Mouse (Mus musculus): ENCODE data around the gene Plxdc1.

The Plxdc1 gene

DNA sequence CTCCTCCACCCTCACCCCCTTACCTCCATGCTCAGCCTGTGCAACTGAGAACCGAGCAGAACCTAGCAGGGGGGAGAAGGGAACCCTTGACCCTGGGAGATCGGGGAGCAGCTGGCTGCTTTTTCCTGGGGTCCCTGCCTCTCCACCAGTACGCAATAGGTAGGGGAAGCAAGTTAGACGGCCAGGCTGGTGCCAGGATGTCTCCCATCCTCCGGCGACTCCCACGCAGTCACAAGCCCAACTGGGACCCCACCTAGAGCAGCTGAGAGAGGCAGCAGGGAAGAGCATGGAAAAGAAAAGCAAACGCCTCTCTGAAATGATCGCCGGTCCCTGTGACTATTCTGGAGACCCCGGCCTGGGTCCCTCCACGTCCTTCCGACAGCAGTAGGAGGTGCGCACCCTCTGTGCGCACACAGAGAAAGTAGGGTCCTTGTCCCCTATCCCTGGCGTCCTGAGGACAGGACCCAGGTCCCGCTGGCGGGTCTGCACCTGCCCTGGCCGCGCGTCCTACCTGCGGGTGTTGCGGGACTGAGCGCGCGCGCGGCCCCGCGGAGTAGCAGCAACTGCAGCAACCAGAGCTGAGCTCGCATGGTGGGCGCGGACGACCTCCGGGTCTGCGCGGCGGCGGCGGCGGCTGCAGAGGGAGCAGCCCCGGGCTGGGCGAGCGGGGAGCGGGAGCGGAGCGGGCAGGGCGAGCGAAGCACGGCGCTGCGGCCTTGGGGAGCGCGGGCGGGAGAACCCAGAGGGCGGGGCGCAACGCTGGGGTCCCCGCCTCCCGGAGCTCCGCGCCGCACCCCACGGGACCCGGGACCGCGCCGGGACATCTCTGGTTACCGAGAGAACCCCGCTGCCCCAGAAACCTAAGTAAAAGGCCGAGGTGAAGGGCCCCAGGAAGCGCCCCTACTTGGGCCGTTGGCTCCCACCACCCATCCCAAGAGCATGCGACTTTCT, at the start of gene Plxdc1:
Plxdc1 (minus strand) TSS at position 718 of the 951 bp plus-strand sequence.
- no peak for DNase-seq (ENCODE audit: low spot score)

DNA sequence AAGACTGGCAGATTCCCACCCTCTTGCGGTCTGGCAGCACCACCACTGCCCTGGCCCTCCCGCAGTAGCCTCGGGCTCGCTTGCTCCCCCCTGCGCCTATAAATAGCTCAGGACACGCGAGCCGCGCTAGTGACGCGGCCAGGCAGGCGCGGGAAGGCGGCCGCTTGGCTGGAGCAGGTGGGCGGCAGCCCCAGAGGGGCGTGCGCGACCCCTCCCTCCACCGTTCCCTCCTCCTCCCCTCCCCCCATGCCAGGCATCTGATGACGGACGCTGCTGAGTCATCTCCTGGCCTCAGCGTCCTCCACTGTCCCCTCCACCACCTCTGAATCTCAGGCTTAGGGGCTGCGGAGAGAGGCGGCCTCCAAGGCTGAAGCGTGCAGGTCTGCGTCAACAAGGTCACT, 49.7 kb upstream of the Plxdc1 start:
- DNase-seq (ENCODE audit: low spot score) = peak; percentile 65

DNA sequence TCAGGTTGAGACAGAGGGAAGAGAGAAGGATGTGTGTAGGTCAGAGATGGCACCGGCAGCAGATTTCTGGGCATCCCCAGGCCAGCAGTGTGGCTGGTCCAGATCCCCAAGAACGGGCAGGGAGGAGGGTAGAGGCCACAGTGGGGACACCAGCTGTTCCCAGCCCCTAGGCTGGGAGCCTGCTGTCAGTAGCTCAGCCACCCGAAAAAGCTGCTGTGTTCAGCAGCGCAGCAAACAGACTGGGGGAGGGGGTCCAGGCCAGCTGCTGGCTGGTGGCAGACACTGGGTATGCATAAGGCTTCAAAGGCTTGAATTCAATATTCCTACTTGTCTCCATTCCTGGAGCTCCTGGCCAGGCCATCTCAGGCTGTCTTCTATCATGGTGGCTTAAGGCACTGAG, 48.6 kb upstream of the Plxdc1 start:
- no peak for DNase-seq (ENCODE audit: low spot score)

DNA sequence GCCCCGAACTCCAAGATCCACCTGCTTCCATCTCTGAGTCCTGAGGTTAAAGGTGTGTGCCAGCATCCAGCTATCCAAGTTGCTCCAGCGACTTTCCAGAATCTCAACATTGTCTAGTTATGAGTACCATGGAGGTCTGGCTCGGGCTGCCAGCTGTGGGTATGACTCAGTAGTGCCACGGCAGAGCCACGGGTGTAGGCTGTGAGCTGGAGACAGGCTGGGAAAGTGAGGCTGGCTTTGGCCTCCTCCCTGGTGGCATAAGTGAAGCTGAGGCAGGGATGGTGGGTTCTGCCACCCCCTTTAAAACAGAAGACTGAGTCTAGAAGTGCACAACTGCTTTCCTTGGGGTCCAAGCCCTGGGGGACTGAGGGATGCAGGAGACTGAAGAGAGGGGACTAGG, 47.8 kb upstream of the Plxdc1 start:
- DNase-seq (ENCODE audit: low spot score) = no peak

DNA sequence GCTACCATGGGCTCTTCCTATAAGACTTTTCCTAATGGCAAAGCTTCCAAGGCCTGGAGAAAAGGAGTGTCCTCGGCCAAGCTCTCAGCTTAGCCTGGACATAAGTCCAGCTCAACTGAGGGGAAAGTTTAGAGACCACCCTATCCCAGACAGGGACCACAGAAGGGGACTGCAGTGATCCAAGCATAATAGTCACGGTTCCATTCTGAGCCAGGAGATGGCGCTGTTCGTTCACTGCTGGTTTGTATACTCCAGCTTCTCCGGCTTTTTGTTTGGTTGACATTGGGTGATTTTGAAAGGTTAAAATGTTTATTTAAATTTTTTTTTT, 45.2 kb upstream of the Plxdc1 start:
- DNase-seq (ENCODE audit: low spot score) = peak; percentile 95

DNA sequence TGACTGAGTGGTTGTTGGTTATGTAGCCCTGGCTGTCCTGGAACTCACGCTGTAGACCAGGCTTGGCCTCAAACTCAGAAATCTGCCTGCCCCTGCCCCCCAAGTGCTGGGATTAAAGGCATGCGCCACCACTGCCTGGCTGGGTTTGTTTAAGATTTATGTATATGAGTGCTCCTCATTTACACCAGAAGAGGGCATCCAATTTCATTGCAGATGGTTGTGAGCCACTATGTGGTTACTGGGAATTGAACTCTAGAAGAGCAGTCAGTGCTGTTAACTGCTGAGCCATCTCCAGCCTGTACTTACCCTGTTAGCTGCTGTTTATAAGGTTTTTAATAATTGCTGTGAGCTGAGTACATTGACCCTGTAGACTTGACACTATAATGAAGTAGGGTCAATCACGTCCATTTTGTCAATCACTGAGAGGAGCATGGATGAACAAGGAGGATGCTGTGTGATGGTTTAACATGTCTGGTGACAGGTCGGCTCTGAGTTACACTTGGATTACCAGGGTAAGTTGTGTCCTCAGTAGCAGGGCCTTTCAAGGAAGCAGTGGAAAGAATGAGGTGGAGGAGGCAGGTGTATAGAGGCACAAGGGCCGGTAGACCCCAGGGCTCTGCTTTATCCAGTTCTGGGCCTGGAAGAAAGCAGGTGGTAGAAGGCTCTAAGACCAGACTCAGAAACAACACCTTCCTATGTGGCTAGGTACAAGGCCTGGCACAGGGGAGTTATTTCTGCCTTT, 44.6 kb upstream of the Plxdc1 start:
- DNase-seq (ENCODE audit: low spot score) = peak; percentile 27

DNA sequence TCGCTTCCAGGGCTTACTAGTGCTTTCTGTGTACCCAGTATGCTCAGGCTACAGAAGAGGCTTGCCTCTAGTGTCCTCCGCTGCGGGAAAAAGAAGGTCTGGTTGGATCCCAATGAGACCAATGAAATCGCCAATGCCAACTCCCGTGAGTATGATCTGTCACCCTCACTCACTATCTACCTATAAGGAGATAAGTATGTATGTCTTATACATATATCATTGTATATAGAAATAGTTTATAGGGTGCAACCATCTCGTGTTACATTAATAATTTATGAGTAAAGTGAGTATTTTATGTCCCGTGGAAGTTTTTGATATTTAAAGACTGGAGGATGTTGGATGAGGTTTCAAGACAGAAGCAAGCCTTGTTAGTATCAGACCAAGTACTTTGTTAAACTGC, 41.5 kb upstream of the Plxdc1 start:
- no peak for DNase-seq (ENCODE audit: low spot score)

DNA sequence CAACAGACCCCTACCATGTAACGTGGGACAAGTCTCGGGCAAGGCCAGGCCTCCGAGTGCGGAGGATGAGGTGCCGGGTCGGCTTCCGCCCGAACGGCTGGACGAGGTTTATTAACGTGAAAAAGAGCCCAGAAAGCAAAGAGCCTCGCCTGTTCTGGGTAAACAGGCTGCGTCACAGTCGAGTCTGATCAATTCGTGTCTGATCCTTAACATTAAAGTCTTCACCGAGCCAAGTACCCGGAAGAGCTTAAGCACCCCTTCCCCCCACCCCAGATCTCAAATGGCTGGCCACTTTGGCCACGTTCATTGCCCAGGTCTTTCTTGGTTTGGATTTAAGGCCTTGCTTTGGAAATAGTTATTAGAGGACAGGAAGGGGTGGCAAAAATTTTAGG, 41.0 kb upstream of the Plxdc1 start:
- DNase-seq (ENCODE audit: low spot score) = no peak

DNA sequence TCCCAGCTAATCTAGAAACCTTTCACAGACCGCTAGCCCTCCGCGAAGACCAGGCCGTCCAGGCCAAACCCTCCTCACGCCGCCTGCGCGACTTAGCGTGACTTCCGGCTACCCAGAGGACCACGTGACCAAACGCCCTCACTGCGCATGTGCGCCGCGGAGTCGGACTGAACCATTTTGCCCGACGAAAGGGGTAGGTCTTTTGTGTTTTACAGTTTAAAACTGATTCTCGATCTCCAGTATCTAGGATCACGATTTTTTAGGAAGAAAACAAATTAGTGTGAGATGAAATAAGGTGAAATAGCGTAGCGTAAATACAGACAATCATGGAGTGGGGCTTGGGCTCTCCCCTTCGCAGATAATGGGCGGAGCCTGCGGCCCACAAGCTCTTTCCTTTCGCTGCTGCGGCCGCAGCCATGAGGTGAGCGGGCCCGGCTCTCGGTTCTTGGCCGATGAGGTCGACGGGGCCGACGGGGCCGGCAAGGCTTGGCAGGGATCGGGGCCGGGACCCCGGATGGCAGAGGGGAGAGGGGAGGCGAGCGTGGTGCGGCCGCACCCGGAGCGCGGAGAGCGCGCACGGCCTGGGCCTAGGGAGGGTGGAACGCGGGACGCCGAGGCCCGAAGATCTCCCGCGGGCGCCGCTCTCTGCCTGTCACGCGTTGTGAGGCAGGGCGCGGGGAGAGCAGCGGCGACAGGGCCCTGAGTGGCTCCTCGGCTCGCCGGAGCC, 40.5 kb upstream of the Plxdc1 start, which contains the start of gene Rpl19:
Rpl19 (plus strand) TSS at position 141 of the 727 bp plus-strand sequence.
- DNase-seq (ENCODE audit: low spot score) = peak; percentile 98

DNA sequence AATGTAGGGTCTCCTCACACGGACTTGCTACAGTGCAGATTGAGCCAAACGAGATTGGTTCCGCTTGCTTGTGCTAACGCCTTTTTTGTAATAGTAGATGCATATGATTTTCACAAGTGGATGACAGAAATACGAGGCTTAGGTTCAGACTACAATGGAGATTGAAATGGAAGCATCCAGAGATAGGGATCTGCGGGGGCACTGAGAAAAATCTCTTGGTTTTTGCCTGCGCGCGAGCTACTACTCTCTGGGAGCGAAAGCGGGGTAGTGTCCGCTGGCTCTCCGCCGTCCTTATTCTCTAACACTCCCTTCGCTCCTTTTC, 40.0 kb upstream of the Plxdc1 start:
- DNase-seq (ENCODE audit: low spot score) = no peak

DNA sequence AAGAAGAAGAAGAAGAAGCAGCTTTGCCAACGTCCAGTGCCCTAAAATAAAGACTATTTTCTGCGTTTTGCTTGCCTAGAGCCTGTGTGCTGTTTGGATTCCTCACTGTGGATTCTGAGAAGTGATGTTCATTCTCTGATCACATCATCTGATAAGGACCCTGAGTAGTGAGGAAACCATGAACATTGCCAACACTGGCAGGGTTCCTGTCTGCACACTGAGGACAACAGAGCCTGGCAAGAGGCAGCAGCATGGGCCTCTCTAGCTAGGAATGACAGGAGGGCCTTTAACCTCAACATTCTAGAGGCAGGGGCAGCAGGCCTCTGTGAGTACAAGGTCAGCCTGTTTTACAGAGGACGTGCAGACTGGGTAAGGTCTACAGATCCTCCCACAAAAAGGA, 38.3 kb upstream of the Plxdc1 start:
- DNase-seq (ENCODE audit: low spot score) = no peak

DNA sequence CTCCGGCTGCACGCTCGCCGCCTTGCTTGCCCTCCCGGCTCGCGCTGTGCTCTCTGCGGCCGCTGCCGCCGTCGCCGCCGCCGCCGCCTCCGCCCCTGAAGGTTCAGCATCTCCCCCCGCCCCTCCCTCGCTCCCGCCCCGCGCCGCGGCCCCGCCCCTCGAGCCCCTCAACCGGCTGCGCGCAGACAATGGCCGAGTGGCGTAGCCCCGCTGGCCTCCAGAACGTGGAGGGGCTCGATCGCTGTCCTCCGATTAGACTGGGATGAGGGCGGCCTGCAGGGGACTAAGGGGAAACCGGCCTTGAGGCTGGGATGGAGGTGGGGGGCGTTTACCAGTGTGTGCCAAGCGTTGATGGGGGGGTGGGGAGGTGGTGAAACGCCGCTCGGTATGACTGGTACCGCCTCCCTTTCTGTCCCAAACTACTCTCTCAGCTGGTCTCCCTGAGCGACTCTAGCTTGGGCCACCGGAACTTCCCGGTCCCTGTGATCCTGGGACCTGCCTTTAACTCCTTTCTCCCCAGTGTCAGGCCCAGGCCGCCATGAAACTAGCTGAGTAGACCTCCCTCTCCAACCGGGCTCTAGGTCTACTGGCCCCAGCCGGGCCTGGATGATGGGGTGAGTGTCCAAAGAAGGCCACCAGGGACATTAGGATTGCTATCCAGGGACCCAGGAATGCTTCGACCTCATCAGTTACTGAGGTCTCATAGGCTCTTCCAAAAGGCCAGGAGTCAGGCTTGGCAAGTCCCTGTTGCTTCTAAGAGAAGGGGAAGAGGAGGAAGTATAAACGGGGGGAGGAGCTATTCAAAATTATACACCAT, 36.5 kb upstream of the Plxdc1 start, which contains the start of gene Cacnb1:
Cacnb1 (minus strand) TSS at position 480 of the 817 bp plus-strand sequence.
- DNase-seq (ENCODE audit: low spot score) = peak; percentile 78

DNA sequence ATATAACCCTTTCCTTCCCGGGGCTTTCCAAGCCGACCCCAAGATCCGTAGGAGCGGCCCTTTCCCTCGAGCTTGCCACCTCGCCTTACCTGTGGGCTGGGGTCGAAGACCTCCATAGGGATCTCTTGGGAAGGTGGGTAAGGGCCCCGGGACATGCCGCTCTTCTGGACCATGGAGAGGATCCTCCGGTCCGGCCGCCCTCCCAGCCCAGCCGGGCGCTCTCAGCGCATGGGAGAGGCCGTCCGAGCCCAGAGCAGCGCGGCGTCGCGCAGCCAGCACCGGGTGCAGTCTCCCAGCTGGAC, 36.0 kb upstream of the Plxdc1 start:
- DNase-seq (ENCODE audit: low spot score) = no peak

DNA sequence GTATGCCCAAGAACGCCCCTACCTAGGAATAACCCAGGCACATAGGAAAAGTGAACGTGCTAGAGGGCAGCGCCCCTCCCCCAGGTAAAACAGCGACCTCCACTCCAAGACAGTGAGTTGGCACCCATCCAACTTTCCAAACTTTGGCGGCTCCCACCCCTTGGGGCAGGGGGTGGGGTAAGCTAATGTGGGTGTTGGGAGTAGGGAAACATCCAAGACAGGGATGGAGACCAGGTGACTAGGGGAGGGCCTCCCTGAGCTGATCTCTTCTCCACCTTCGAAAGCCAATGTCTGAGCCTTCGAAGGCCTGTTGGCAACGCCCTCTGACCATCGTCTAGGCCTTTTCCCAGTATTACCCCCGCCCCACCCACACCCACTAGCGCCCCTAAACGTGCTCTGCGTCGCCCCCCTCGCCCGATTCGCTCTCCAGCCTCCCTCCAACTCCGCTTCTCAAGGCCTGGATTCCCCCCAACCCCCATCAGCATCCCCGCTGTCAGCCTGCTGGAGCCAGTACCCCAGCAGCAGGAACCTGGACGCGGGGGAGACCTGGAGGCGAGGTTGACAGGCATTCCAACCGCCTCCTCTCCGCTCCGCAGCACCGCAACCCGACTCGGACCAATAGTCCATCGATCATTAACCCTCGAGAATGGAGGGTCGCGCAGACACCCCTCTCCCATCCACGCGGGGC, 35.5 kb upstream of the Plxdc1 start:
- peak; percentile 45 for DNase-seq (ENCODE audit: low spot score)

DNA sequence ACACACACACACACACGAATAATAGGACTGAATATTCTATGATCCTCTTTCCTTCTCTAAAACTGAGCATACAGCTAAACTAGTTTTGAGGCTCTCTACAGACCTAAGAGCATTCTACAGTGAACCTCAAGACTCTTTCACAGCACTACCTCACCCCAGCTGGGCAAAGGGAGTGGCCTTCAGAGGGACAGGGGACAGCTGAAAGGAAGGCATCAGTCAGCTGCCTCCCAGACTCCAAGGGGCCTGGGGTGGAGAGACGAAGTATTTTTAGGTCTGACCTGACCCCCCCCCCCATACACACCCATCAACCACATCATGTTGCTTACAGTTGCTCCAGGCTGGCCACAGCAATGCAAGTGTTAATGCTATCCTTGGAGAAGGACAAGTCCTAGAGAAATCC, 34.9 kb upstream of the Plxdc1 start:
- no peak for DNase-seq (ENCODE audit: low spot score)

DNA sequence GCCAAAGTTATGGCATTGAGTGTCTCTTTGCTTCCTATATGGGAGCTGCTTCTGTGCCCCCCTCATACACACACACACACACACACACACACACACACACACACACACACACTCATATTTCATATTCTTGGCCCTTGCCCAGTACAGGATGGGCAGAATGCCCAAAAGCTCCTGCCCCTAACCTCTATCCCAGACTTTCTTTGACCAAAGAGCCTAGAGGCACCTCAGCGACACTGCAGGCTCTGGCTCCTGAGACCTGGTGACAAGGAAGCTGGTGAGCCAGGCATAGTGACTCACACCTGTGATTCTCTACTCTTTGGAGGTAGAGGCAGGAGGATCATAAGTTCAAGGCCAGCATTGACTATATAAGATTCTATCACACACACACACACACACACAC, 34.5 kb upstream of the Plxdc1 start:
- DNase-seq (ENCODE audit: low spot score) = no peak

DNA sequence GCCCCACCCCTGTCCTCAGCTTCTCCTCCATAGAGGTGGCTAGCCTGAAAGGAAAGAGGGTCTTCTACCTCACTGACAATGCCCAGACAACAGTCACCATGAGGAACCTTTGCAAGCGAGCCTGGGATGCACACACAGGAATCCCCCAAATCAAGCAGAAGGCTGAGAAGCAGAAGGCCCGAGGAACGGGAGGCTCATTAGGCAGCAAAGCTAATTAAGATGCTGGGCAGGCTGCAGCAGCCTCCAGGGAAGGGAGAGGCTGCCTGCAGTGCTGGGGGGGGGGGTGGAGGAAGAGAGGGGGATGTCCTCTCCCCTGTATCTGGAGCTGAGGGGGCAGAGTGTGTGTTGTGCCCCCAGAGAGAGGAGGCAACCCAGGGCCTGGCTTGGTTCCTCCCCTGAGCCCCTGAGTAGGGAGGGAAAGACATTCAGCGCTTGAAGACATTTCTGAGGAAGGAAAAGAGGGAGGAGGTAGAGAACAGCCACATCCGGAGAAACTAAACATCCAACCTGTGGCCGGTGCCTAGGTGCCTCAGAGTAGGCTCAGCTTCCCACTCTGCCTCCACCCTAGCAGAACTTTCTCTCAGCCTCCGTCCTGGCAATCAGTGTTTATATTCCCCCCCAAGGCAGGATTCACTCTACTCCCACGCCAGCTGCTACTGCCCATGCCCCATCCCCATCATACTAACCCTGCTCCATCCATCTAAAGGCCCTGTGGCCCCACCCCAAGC, 33.8 kb upstream of the Plxdc1 start:
- no peak for DNase-seq (ENCODE audit: low spot score)

DNA sequence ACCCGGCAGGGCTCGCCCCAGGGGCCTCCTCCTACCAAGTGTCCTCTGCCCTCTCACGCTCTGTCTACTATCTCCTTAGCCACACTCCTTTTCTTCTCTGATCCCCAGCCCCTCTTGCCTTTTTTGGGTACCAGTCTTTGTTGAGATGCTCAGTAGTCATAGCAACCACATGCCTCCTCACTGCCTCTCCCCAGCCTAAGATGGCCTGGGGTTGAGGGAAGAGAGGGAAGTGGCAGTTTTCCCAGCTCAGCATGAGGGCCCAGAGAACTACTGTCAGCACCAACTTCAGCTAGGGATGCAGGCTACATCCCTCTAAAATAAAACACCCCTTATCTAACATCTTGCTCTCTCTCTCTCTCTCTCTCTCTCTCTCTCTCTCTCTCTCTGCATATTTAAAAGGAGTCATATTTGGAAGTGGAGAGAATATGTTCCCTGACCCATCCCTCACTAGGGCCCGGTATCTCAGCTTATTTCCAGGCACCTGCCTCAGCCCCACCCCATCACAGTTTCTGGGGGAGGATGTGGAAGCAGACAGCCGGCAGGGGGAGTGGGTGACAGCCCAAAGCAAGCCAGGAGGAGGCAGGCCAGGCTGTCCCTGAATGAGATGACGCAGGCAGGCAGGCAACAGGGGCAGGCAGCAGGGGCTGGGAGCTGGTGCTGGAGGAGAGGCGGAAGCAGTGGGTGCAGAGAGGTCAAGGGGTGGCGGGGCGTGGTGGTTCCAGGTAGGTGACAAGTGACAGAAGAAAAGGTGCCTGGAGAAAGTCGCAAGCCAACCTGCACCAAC, 32.8 kb upstream of the Plxdc1 start:
- peak; percentile 57 for DNase-seq (ENCODE audit: low spot score)

DNA sequence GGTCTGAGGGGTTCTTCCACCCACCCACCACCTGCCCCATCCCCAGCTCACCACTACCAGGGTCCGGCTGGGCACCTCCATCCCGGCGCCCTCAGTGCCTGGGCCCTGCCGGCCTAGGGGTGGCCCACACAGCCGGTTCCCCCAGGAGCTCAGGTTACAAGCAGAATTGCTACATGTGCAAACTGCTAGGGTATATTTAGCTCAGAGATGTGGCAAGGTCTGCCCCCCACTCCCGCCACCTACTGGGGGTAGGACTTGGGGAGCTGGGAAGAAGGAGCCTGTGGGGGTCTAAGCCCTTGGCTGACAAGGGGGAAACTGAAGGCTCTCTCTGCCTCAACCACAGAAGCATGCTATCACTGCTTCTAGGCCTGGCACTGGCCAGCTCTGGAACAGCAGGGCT, 32.0 kb upstream of the Plxdc1 start:
- no peak for DNase-seq (ENCODE audit: low spot score)

DNA sequence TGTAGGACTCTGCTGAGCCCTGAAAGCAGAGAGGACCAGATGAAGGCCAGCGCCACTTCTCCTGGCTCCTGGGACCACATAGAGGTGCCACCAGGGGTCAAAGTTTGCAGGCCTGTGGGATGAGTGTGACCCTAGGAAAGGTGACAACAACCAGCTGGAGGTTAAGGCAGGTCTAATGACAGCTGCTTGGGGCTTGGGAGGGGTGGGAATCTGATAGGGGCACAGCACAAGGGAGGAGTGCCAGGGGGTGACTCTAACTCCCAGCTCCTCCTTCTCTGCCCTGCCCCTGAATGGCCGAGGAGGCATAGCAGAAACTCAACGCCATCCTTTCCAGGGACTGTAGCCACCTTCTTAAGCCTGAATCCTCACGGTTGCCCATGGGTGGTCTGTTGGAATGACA, 30.6 kb upstream of the Plxdc1 start:
- DNase-seq (ENCODE audit: low spot score) = no peak

All from embryo, embryonic 10 days (tissue).